Mouse (Mus musculus): Measurements from ENCODE around the gene Cavin3.

Gene Cavin3

DNA sequence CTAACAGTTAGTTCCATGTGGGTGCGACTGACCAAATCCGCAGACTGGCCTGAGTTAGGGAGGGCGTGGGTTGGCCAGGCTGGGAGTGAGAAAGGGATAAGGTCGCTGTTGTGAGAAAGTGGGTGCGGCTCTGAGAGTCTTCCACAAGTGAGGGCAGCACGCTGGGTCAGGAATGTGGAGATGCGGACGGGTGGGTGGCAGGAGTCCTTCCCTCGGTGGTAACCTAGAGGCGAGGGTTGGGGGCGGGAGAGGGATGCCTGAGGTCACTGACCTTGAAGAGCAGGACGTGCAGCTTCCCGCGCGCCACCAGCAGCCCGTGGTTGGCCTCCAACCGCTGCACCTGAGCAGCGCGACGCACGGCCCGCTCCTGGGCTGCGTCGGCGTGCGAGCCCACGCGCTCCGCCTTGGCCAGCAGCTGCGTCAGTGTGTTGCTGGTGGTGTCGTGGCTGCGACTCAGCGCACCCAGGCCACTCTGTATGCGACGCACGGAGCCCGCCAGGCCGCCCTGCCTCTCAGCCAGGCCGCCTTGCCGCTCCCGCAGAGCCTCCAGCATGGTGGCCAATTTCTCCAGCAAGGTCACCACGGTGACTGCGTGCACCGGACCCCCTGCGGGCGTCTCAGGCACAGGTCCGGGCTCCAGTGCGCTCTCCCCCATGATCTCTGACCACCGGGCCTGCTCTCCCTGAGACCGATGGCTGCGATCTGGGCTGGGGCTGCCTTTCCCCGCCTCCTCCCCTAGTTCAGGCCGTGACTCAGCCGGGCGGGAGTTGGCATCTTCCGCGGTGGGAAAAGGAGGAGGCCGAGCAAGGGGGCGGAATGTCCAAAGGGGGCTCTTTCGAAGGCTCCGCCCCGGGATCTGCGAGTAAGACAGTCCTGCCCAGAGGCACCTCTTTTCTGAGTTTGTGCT, at the start of gene Cavin3:
Gene Cavin3 (minus strand): TSS at position 796 of the 907 bp plus-strand sequence.
- peak; percentile 80 for DNase-seq

- no peak for DNase-seq
Observed at GRCm38 (mm10) chr7:105528094-105528493, 46.0 kb upstream of the Cavin3 start.

- DNase-seq, result peak; percentile 31
Observed at GRCm38 (mm10) chr7:105527306-105527937, 45.3 kb upstream of the Cavin3 start.

DNA sequence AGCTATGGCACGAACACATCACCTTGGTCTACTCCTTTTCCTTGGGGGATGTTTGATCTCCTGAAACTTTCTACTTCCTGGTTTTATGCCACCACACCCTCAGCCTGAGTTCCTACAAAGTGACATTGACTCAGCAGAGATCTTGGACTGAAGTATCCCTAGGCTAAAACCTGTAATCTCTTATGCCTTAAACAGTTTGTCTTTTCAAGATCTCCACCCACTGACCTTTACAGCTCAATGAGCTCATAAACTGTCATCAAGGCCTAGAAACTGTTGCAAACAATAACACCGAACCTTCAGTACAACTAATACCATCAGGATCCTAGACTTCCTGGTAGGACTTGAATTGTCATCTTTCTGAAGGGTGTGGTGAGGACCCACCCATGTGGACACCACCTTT, 42.1 kb upstream of the Cavin3 start:
- DNase-seq, result no peak

DNA sequence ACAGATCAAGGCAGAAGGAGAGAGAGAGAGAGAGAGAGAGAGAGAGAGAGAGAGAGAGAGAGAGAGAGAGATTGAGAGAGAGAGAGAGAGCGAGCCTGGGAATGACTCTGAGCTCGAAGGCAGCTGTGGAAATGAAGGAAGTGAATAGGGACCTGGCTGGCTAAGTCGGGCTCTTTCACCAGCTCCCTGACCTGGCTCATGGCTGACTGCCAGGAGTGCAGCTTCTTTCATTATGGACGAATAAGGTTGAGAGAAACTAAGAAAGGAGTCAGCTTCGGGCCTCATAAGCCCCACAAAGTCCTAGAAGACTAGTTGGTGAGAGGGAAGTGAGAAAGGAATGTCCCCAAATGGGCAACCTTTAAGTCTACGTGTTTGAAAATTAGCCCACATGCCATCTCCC, 38.1 kb upstream of the Cavin3 start:
- DNase-seq, result peak; percentile 8

GRCm38 (mm10) chr7:105519771-105520170, 37.7 kb upstream of the Cavin3 start:
- DNase-seq, result no peak

- DNase-seq, result no peak
Observed at GRCm38 (mm10) chr7:105519336-105519735, 37.2 kb upstream of the Cavin3 start.

DNA sequence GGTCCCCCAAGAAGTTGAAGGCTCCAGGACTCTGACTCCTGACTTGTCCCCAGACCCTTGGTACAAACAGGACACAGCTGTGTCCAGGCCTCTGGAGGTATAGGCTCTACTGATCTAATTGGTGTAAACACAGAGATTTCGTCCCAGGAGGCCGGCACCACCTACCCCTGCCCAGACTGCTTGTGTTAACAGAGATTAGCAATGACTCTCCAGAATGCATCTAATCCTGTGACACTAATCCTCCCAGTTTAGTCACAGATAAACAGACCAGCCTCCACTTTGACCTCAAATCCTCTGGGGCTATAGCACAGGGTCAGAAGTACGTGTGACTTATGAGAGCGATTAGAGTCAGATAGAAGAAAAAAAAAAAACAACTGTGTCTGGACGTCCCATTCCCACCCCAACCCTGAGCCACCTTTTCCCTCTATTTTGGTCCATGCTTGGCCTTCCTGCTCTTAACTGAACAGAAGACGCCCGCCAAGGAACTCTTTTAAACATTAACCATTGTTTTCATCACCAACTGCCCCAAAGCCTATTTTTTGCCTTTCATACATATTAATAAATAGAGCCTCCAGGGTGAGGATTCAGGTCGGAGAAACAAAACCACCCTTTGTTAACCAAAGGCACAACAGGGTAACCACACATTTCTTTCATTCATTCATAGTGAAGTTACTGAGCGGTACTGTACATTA, 34.7 kb upstream of the Cavin3 start:
- DNase-seq, result no peak

DNA sequence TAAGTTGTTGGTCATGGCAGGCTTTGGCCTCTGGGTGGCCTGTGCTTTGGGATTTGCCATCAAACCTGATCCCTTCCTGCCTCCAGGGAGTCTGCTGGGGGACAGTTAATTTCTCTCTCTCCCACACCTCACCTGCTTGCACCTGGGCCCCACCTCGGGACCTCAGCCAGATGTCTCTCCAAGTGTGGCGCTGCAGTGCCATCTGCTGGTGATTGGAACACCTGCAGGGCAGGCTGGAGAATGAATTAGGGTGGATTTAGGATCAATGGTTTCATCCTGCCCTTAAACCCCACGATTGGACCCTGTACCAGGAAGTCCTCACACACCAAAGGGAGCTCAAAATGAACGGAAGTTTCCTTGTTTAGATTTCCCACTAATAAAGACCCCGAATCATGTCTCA, 33.1 kb upstream of the Cavin3 start:
- DNase-seq, result peak; percentile 71

DNA sequence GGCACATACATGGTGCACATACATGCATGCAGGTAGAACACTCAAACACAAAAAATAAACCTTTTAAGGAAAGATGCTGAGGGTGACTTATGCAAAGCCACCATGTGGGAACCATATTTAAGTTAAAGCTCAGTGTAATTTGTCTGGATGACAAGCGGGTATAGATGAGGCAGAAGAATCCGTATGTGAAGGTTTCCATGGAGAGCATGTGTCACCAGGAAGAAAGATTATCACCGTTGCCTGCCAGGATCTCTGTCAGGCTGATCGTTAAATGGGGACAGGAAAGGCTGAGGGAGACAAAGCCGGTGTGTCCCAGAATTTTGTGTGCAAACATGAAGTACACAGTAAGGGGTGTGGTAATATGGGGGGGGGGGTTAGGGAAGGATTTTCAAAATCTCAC, 32.5 kb upstream of the Cavin3 start:
- DNase-seq, result no peak

GRCm38 (mm10) chr7:105513845-105514291, 31.8 kb upstream of the Cavin3 start:
- DNase-seq, result no peak

DNA sequence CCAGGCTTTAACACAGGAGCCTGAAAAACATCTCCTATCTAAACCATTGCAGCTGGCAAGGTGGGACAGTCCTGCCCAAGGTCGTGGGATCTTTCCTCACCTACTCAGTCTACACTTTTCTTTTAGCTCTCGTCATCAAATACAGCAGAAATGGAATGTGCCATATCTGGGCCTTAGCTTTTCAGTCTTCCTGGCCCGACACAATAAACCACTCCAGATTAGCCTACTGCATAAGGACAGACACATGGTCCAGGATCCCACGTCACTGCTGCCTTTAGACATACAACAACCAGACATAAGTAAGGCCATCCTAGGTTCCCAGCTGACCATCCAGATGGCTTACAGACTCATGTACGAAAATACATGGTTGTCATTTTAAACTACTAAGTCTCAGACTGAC, 28.0 kb upstream of the Cavin3 start:
- no peak for DNase-seq

- no peak for DNase-seq
Observed at GRCm38 (mm10) chr7:105507257-105507656, 25.2 kb upstream of the Cavin3 start.

GRCm38 (mm10) chr7:105501984-105502383, 19.9 kb upstream of the Cavin3 start:
- DNase-seq, result no peak

- DNase-seq, result no peak
Observed at GRCm38 (mm10) chr7:105499676-105500075, 17.6 kb upstream of the Cavin3 start.

DNA sequence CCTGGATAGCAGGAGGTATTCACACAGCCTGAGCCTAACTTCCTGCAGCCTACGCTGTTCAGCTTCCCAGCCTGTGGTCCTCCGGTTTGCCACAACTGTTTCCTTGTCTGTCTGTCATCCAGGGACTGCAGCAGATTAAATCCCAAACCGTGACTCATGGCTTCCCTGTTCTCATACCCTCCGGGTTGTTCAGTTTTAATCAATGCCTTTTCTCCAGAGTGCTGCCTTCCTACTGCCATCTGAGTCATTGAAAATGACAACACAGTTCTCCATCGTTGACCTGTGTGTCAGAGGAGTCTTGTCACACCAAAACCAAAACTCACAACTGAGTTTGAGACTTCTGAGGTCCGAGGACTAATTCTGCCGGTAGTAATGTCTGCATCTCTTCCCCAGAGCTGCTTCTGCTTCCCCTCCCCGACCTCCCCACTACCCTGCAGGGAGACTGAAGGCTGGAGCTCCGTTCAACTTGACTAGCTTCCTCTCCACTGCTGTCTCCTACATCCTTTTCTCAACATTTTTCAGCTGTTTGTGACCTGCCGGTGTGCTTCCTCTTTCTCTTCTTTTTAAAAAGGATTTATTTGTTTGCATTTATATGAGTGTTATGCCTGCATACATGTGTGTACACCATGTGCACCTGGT, 16.9 kb upstream of the Cavin3 start:
- no peak for DNase-seq

- DNase-seq, result no peak
Observed at GRCm38 (mm10) chr7:105497881-105498280, 15.8 kb upstream of the Cavin3 start.

- DNase-seq, result no peak
Observed at GRCm38 (mm10) chr7:105487104-105487876, 5.2 kb upstream of the Cavin3 start.

GRCm38 (mm10) chr7:105485029-105485428, 2.9 kb upstream of the Cavin3 start:
- DNase-seq, result no peak

- peak; percentile 46 for DNase-seq
Observed at GRCm38 (mm10) chr7:105482426-105482825, 326 bp upstream of the Cavin3 start.

- DNase-seq, result peak; percentile 51
Observed at GRCm38 (mm10) chr7:105480561-105481504, 1.3 kb downstream of the Cavin3 start.
